Mouse (Mus musculus): Measurements from ENCODE around the gene Ssh2. TPM values are rescaled to one million over a fixed set of nuclear protein-coding genes. Genes with fewer than 3 reads are reported as not detected.

The Ssh2 gene
- 70.1 and 72.9 TPM in 2 replicates for polyA plus RNA-seq (2012; ENCODE audit: low replicate concordance)

GRCm38 (mm10) chr11:77215951-77216760 lies at the start of gene Ssh2:
Gene Ssh2 (plus strand): TSS chr11:77216287.

GRCm38 (mm10) chr11:77188868-77189267 lies 27.2 kb upstream of the Ssh2 start, which contains the start of gene Efcab5:
Gene Efcab5 (minus strand): TSS chr11:77188968.

GRCm38 (mm10) chr11:77462283-77463100 lies 246.4 kb downstream of the Ssh2 start, which contains the start of gene Coro6:
Gene Coro6 (plus strand): TSS chr11:77462411.

GRCm38 (mm10) chr11:77489591-77490235 lies 273.6 kb downstream of the Ssh2 start, which contains the start of gene Ankrd13b:
Gene Ankrd13b (minus strand): TSS chr11:77489678.

GRCm38 (mm10) chr11:77493512-77494343 lies 277.6 kb downstream of the Ssh2 start, which contains the start of gene Git1:
Gene Git1 (plus strand): TSS chr11:77493562.

Other genes starting within 250 kb of the Ssh2 start
- 0.55 TPM in 1 of 2 replicates, not detected in the other for gene Slc6a4, start 217.7 kb upstream of the Ssh2 start, polyA plus RNA-seq (2012; ENCODE audit: low replicate concordance)
- gene Nsrp1, start 137.9 kb upstream of the Ssh2 start, polyA plus RNA-seq (2012; ENCODE audit: low replicate concordance): 0.37 and 1.6 TPM in 2 replicates
- 0.10 TPM in 1 of 2 replicates, not detected in the other for gene Efcab5, start 27.3 kb upstream of the Ssh2 start, polyA plus RNA-seq (2012; ENCODE audit: low replicate concordance)
- gene Coro6, start 246.1 kb downstream of the Ssh2 start, polyA plus RNA-seq (2012; ENCODE audit: low replicate concordance): not detected in 2 replicates